Mouse (Mus musculus) CH12F3 (cell line): ENCODE measurements around the gene Scn1b.

Source experiments
- in situ Hi-C: fragments of 300-500 bp; cut with MboI; formaldehyde crosslinking; loops from 2 replicates; pipeline ENCODE4 v1.14.3; 2020; ENCODE audit warnings: low sequenced_read_pairs

Scn1b gene

DNA sequence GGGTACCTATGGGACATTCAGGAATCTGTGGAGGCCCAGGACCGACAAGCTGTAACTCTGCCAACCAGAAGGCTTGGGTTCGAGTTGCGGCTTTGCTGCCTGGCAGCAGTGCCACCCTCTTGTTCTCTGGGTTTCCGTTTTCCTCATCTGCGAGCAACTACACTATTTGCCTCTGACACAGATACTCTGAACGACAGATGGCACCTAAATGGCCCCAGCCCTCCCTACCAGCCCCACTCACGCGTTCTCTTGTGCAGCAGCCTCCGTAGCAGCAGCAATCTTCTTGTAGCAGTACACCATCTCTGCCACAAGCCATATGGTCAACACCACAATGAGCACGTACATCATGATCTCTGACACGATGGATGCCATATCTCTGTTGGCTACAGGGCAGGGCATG is 9.3 kb downstream of the Scn1b start:
- in situ Hi-C loops: no loop called here

DNA sequence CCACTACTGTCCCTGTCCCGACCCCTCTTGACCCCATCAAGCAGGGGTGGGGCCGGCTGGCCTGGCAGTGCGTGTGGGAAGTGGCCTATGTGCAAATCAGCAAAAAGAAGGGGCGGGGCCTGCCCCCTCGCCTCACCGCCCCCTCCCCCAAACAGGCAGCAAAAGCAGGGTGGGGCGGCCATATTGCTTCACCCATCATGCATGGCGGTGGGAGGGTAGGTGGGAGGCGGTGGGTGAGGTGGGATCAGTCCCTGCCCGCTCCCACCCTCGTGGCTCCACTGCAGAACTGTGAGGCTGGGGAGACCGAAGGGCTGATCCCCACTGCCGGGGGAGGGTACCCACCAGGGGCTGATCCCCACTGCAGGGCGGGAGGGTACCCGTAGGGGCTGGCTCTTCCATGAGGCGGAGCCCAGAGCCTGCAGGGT is 10.1 kb downstream of the Scn1b start:
- in situ Hi-C loops: no loop called here

DNA sequence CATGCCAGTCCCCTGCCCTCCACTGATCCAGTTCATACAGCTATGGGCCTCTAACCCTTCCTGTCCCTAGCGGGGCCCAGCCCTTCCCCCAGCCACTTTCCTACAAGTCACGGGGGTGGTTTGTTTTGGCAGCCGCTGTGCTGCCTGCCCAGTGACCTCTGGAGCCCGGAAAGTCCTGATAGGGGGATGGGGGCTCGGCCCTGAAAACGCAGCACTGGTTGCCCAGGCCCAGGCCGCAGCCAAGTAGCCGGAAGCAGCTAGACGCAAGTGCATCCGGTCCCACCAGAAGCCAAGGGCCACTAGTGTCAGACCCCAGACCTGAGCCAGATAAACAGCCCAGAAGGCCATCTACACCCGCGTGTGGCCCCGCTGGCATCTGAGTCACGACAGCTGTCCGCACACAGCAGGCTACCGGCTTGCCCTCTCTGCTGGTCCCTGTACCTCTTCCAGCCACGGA is 11.2 kb downstream of the Scn1b start:
- in situ Hi-C loops: no loop called here

DNA sequence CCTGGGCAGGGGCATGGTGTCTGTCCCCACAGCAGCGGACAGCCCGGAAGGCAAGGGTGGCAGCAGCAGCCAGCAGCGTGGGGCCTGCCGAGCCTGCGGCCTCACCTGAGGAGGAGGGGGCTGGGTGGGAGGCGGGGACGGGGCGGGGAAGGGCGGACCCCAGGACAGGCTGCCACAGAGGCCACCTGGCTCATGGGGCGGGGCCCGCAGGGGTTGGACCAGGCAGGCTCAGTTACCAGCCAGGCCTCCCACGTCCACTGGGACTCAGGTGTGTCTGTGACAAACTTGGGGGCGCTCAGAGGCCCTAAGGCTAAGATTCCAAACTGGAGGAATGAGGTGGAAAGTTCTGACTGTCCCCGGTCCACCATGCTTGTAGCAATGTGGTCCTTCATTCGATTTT is 11.6 kb downstream of the Scn1b start, which contains the start of gene Hpn:
TSS of gene Hpn (minus strand) at position 109 of the 400 bp plus-strand sequence.
- in situ Hi-C loops: no loop called here

DNA sequence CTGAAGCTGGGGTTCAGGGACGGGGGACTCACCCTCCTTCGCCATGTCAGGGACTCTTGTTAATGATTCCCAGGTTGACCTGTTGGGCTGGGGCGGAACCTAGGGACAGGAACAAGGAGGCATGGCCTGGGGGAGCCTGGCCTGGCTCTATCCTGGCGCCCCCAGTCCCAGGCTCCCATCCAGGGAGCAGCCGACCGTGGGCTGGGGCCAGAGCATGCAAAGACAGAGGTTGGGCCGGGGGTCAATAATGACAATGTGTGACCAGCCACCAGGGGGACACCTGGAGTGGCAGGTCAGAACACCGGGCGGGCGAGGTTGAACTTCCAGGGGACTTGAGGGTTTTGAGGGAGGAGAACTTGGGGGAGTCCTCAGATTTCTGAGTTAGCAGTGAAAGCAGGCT is 12.2 kb downstream of the Scn1b start:
- in situ Hi-C loops: no loop called here

DNA sequence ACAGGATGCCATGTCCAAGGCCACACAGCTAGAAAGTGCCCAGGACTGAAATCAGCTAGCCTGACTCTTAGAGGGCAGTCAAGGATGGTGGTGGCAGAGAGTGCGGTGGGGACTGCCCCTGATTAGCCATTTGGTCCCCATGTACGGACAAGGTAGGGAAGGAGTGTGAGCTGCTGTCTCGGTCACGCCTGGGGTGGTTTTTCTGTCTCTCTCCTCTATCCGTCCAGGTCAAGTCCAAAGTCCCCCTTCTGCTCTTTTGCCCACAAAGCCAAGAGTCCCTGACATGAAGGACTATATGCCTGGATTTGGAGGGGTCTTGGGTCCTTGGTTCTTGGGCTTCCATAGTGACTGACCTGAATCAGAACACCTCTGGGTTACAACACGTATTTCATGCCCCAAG is 13.0 kb downstream of the Scn1b start:
- in situ Hi-C loops: no loop called here

DNA sequence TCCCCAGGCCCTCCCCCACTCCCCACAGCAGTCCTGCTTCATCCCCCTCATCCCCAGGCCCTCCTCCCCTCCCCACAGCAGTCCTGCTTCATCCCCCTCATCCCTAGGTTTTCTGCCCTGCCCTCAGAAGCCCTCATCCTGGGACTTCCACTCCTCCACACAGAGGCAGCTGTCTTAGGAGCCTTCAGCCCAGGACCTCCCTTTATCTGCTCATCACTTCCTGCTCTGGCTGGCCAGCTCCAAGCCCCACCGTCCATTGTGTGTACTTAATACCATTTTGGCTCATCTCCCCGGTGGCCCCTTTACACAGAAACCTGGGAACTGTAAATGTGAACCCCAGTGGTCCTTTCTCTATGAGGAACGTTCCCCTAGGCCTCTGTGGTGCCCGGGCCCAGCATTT is 14.8 kb downstream of the Scn1b start:
- in situ Hi-C loops: no loop called here

DNA sequence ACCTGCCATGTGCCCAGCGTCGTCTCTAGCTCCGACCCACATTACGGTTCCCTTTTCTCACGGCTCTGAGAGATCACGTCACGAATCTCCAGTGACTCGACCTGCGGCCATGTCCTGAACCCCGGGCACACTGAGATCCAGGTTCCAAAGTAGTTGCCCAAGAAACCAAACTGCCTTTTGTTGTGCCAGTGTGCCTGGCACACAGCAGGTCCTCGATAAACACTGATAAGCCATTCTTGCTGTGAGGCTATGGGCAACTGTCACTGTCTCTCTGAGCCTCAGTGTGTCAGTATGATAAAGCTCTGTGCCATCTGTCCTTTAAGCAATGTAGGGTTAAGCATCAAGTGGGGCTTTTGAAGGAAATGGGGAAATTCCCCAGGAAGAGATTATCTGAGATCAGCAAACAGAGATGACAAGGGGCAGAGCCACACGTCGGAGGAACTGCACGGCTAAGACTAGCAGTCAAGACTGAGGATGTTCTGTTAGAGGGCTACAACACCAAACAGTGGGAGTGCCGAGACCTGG is 15.9 kb downstream of the Scn1b start:
- in situ Hi-C loops: no loop called here

DNA sequence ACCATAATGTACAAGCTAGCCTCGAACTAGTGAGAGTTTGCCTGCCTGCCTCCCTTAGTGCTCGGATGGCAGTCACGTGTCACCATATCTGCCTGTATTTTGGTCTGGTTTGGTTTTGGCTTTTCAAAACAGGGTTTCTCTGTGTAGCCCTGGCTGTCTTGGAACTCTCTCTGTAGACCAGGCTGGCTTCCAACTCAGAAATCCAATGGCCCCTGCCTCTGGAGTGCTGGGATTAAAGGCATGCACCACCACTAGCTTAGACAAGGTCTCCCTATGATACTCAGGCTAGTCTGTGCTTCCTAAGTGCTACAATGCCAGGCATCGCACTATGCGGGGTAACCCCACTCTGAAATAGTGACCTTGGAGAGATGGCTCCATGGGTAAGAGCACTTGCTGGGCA is 17.0 kb downstream of the Scn1b start:
- in situ Hi-C loops: no loop called here

DNA sequence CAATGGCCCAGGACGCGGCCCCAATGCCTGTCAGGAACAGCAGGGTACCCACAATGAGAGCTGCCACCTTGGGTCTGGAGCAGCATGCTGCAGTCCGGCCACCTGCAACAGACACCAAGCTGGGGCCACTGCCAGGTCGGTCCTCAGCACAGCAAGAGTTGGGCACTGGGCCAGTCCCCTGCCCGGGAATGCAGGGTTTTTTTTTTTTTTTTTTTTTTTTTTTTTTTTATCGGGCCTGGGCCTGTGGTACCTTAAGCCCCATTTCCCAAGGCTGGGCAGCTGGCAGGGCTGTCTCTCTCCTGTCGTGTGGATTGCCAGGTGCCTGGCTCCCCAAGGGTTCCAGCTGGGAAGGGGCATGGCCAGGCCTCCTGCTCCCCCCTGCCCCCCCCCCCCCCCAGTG is 17.7 kb downstream of the Scn1b start:
- in situ Hi-C loops: no loop called here

DNA sequence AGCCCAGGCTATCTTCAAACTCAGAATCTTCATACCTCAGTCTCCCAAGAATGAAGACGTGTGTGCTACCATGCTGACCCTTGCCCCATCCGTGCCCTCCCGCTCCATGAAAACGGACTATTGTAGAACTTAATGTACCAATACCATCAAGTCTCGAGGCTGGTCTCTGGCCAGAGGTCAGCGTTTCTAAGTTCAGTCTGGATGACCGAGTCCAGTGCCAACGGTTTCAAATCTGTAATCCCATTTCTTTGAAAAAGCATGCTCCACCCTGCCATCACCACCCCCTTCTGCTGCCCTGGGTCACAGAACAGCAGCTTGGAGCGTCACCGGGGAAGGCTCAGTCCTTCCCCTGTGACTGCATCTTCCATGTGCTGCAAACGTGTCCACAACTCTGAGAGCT is 19.0 kb downstream of the Scn1b start:
- in situ Hi-C loops: no loop called here

DNA sequence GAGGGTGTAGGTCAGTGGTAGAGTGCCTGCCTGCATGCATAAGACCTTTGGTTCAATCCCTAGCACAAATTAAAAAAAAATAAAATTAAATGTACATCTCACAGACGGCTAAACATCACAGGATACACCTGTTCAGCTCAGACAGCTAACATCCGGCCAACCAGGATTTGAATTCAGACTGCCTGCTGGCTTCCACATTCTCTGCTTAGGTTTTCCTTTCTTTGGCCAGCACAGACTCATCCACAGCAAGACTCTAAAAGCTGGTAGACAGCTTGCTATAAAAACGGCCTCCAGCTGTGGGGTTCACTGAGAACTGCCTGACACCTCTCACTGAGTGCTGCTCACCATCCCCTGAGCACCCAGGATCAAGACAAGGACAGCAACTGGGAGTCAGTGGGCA is 20.6 kb downstream of the Scn1b start:
- in situ Hi-C loops: no loop called here

DNA sequence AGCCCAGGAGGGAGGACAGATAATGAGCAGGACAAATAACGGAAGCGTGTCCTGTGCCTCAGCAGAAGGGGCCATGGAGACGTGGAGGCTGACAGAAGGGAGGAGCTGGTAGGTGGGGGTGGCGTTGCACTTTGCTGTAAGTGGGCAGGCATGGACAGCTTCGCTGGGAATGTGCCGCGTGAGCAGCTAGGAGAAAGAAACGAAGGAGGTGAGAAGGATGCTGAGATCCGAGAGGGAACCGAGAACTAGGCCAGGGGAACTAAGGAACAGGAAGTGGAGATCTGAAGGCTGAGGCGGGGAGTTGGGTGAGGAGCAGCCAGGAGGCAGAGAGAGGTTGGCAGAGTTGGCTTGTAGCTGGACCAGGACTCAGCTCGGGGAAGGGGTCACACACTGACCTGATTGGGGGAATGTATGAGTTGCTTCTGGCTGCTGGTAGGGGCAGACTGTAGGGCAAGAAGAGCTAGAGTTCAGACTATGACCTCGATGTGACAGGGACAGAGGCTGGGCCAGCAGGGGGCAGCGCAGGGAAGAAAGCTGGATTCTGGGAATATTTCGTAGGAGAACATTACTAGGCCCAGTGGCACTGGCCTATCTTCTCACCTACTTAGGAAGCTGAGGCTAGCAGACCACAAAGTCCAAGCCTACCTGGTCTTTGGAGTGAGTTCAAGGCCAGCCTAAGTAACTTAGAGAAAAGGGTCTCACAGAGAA is 21.6 kb downstream of the Scn1b start:
- in situ Hi-C loops: no loop called here

DNA sequence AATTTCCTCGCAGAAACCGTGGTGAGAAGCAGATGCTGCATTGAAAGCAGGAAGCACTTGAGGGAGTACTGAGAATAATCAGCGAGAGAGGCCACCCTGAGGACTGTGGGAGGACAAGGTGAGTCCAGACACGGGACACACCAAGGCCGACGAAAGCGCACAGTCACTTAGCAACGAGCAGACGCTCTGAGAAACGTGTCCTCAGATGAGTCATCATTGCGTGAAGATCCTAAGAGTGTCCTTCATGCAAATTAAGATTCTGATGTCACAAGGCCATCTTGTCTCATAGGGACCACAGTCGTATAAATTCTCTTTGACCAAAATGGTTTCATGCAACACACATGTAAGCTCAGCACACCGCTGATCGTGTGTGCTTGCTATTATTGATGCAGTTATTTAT is 26.0 kb downstream of the Scn1b start:
- in situ Hi-C loops: no loop called here

DNA sequence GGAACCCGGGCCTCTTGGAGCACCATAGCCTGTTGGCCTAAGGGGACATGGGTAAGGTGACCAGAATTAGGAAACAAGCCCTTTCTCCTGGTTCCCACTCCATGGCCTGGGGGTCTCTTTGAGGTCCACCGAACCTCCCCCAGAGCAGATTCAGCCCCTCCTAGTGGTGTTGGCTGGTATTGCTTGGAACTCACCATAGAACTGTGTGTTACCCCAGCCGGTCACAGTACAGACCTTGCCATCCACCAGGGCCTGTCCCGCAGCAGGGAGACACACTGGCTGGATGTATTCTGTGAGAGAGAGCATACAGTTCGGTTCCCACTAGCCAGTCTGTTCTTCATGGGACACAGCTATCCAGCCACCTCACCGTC is 27.2 kb downstream of the Scn1b start:
- in situ Hi-C loops: loop anchor here (5.0 to 10.0 kb wide), 2 partner anchors 37 to 125 kb away; partner anchors contain the start of genes Fam187b and Lsr

DNA sequence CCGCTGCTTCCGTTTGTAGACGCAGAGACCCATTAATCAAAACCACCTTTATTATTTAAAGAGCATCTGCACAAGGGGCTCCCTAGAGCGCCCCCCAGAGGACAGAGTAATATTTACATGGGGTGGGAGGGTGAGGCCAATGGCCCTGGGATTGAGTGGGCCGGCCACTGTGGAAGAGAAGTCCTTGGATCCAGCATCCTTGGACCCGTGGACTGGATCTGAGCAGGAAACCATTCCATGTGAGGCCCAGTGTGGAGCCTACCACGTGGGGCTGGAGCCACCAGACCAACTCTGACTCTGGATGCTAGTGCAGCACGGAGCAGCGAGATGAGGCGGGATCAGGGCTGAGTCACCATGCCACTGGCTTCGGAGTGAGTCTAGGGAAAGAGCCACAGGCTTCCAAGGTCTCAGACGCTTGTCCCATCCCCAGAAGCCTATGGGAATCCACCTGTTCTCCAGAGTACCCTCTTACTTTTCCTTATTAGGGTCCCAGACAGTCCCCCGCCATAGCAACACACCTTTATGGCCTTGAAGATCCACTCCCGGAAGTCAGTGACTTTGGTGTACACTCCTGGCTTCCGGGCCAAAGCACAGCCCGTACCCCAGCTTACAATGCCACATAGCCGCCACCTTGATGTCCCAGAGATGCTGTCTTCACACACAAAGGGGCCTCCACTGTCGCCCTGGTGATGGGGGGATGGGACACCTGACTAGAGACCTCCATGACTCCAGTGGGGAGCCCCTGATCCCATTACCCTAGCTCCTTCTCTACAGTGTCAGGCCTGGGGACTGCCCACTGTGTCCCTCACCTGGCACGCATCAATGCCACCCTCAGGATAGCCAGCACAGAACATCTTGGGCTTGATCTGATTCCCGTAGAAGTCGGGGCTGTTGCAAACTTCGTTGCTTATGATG is 27.8 kb downstream of the Scn1b start:
- in situ Hi-C loops: loop anchor here (5.0 to 10.0 kb wide), 2 partner anchors 37 to 124 kb away; partner anchors contain the start of genes Fam187b and Lsr

DNA sequence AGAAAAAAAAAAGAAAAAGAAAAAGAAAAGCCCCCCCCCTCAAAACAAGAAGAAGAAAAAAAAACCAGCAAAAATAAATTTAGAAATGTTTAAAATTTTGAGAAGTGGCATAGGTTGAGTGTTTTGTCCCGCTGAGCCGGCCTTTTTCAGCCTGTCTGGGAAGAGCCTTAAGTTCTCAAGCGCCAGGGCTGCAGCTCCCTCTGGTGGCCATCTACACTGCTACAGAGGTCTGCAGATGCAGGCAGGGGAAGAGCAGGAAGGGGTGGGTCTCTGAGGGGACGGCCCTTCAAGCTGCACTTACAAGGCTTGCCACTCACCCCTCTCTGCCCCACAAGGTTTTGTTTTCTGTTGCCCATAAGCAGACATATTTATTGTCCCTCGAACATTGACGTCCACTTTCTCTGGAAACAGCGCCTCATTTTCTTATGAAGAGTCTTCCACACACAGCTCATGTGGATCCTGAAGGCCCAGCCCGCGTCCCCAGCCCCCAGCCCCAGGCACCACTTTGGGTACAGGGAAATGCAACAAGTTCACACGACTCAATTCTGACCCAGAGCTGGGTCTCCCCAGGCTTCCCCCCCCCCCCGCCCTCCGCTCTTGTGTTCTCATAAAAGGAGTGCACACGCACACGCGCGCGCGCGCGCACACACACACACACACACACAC is 29.1 kb downstream of the Scn1b start:
- in situ Hi-C loops: loop anchor here (5.0 to 10.0 kb wide), 2 partner anchors 35 to 123 kb away; partner anchors contain the start of genes Fam187b and Lsr

DNA sequence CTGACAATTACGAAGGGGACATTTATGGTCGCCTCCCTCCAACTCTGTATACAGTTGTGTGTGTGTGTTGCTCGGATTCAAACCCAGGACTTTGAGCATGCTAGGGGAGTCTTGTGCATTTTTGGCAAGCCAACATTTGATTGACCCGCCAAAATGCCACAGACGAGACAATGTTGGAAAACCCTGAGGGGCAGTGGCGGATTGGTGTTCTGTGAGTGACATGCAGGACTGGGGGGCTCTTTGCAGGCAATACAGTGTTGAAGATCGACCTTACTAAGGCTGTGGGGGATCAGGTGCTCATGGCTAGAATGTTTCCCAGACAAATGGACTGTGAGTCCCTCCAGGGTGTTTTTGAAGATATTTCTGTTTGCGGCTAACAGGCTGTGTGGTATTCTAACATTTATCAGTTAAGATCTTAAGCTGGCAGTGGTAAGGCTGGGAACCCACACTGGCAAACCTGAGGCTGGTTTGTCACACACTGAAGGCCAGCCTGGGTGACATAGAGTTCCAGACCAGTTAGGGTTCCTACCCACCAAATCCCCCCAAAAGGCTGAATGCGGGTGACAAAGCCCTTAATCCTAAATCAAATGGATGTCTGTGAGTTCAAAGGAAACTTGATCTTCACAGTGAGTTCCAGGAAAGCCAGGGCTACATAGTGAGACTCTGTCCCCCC is 29.8 kb downstream of the Scn1b start:
- in situ Hi-C loops: loop anchor here (5.0 to 10.0 kb wide), 2 partner anchors 35 to 122 kb away; partner anchors contain the start of genes Fam187b and Lsr

DNA sequence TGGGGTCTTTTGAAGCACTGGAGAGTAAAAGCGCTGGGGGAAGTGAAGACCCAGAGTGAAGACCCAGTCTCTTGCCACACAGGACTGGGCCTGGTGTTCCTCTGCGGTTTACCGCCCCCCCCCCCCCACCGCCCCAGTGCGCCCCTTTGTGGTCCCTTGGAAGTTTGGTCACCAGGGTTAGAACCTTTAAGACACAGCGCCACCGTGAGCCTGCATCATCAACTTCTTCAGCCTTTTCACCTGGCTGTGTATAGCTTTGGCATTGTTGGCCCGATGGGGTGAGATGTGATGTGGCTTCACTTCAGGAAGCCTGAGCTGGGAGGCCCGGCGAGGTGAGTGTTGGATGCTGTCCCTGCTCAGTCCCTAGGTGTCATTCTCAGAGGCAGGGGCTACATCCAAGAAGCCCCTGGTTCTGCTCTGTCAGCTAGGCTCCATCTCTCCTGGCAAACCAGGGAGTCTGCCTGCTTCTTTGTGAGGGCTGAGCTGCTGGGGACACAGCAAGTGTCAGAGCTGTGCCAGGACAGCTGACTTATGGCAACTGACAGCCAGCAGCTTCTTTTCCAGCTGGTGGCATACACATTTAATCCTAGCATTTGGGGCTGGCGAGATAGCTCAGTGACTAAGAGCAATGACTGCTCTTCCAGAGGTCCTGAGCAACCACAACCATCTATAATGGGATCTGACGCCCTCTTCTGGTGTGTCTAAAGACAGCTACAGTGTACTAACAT is 31.9 kb downstream of the Scn1b start:
- in situ Hi-C loops: loop anchor here (5.0 to 10.0 kb wide), 2 partner anchors 33 to 120 kb away; partner anchors contain the start of genes Fam187b and Lsr
